ENCODE assay signal across 14 mouse cellular contexts in the genomic region with DNA sequence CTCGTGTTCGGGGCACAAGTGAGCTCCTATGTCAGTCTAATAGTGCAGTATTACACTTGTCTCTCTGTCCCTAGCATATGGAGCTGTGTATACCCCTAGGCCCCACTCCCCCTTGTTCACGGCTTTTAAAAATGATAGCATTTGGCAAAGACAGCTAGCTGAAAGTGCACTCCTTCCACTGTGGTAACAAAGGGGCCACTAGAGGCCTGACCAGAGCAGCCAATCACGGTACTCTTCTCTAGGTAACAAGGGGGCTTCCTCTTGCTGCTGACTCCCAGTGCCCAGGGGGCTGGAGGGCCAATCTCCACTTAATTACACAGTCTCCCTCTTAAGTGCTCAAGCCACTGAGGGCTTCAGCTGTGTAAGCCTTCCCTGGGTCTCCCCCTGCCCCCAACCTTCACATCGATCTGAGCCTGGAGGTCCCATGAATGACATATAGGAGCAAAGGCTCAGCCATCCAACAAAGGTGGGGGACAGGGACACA.
DNase-seq lines count a peak whose midpoint lies in the region; ATAC-seq lines count a peak whose summit lies in the region.
"Had no signal": no experiment of that assay in that cellular context is flagged by ENCODE, and none has a peak within 500 bp of the region (broad histone marks: within the 10 kb centered on the region; RNA-seq: fewer than 3 reads in every experiment).

No protein-coding gene starts in this region.

- no peak for ATAC-seq in heart, embryonic 12.5 days (ENCODE audit: insufficient number of reproducible peaks, low FRiP score)
- peak; percentile 67 for ATAC-seq in embryonic facial prominence, embryonic 14.5 days (ENCODE audit: low read depth)
- ATAC-seq in hindbrain, embryonic 14.5 days (ENCODE audit: low FRiP score), result peak; percentile 53; the same call in 1 of the 2 replicates
- peak; percentile 85 for ATAC-seq in neural tube, embryonic 13.5 days (ENCODE audit: low read depth)

- H3K9ac ChIP-seq in heart, embryonic 12.5 days, result no peak overlapping the region
- no peak overlapping the region for H3K9ac ChIP-seq in embryonic facial prominence, embryonic 14.5 days (ENCODE audit: low read depth, low read length)
- H3K9ac ChIP-seq in hindbrain, embryonic 14.5 days, result no peak overlapping the region
- no peak overlapping the region for H3K9ac ChIP-seq in neural tube, embryonic 13.5 days
- H3K9ac ChIP-seq: liver, embryonic 13.5 days had no signal

- H3K36me3 ChIP-seq in heart, embryonic 12.5 days, result no peaks in the 10 kb centered on the region
- H3K36me3 ChIP-seq in embryonic facial prominence, embryonic 14.5 days (ENCODE audit: control insufficient read depth, insufficient read depth, low read length), result no peaks in the 10 kb centered on the region
- no peaks in the 10 kb centered on the region for H3K36me3 ChIP-seq in hindbrain, embryonic 14.5 days (replicated peaks; ENCODE audit: control insufficient read depth, insufficient read depth)
- no peaks in the 10 kb centered on the region for H3K36me3 ChIP-seq in neural tube, embryonic 13.5 days
- H3K36me3 ChIP-seq: liver, embryonic 13.5 days had no signal

- H3K27me3 ChIP-seq in heart, embryonic 12.5 days (replicated peaks), result no peaks in the 10 kb centered on the region
- H3K27me3 ChIP-seq in embryonic facial prominence, embryonic 14.5 days (replicated peaks; ENCODE audit: control insufficient read depth, insufficient read depth, low read length), result no peaks in the 10 kb centered on the region
- H3K27me3 ChIP-seq in hindbrain, embryonic 14.5 days (ENCODE audit: control insufficient read depth, insufficient read depth, low read length), result no peaks in the 10 kb centered on the region
- H3K27me3 ChIP-seq in neural tube, embryonic 13.5 days, result 0 out of 2 replicates have a peak, but pooled peaks cover 10% of the 10 kb centered on the region
- H3K27me3 ChIP-seq: liver, embryonic 13.5 days had no signal

- H3K4me1 ChIP-seq in heart, embryonic 12.5 days (replicated peaks), result no peaks in the 10 kb centered on the region
- H3K4me1 ChIP-seq in embryonic facial prominence, embryonic 14.5 days (ENCODE audit: control insufficient read depth, insufficient read depth, low read length), result no peaks in the 10 kb centered on the region
- H3K4me1 ChIP-seq in hindbrain, embryonic 14.5 days (replicated peaks; ENCODE audit: control insufficient read depth, insufficient read depth, low read length), result peaks cover 10% of the 10 kb centered on the region
- peaks cover 26% of the 10 kb centered on the region for H3K4me1 ChIP-seq in neural tube, embryonic 13.5 days (replicated peaks)
- H3K4me1 ChIP-seq: liver, embryonic 13.5 days had no signal

- no peaks in the 10 kb centered on the region for H3K9me3 ChIP-seq in heart, embryonic 12.5 days (replicated peaks)
- H3K9me3 ChIP-seq in embryonic facial prominence, embryonic 14.5 days (ENCODE audit: control insufficient read depth, low read length), result no peaks in the 10 kb centered on the region
- H3K9me3 ChIP-seq in hindbrain, embryonic 14.5 days (ENCODE audit: control insufficient read depth, low read length), result no peaks in the 10 kb centered on the region
- H3K9me3 ChIP-seq in neural tube, embryonic 13.5 days, result no peaks in the 10 kb centered on the region
- H3K9me3 ChIP-seq: liver, embryonic 13.5 days had no signal

- H3K4me3 ChIP-seq in heart, embryonic 12.5 days, result no peak overlapping the region
- H3K4me3 ChIP-seq in embryonic facial prominence, embryonic 14.5 days (ENCODE audit: low read depth, low read length), result no peak overlapping the region
- H3K4me3 ChIP-seq in hindbrain, embryonic 14.5 days (replicated peaks; ENCODE audit: low read length), result no peak overlapping the region
- no peak overlapping the region for H3K4me3 ChIP-seq in neural tube, embryonic 13.5 days
- H3K4me3 ChIP-seq: liver, embryonic 13.5 days had no signal

- WGBS in heart, embryonic 12.5 days, result 67% methylated on average over 5 of the region's 5 CpGs
- WGBS in embryonic facial prominence, embryonic 14.5 days, result 26% methylated on average over 5 of the region's 5 CpGs
- 35% methylated on average over 5 of the region's 5 CpGs for WGBS in hindbrain, embryonic 14.5 days
- WGBS in neural tube, embryonic 13.5 days, result 33% methylated on average over 5 of the region's 5 CpGs

- H3K4me2 ChIP-seq in heart, embryonic 12.5 days, result no peak overlapping the region
- H3K4me2 ChIP-seq in embryonic facial prominence, embryonic 14.5 days (ENCODE audit: low read depth, low read length), result no peak overlapping the region
- no peak overlapping the region for H3K4me2 ChIP-seq in hindbrain, embryonic 14.5 days (replicated peaks)
- no peak overlapping the region for H3K4me2 ChIP-seq in neural tube, embryonic 13.5 days
- H3K4me2 ChIP-seq: liver, embryonic 13.5 days had no signal

- DNase-seq in heart, adult 11 months, result peak; percentile 79
- DNase-seq in embryonic facial prominence, embryonic 14.5 days (ENCODE audit: low spot score), result no peak
- no peak for DNase-seq in hindbrain, embryonic 14.5 days (ENCODE audit: low spot score)
- no peak for DNase-seq in lung, postnatal 4 days
- DNase-seq in adrenal gland, adult 2 months, result no peak
- no peak for DNase-seq in frontal cortex, adult 2 months (ENCODE audit: extremely low spot score in 1 of 2, low spot score in 1 of 2)
- DNase-seq: adrenal gland, postnatal 10 days; cerebellum, postnatal 10 days; liver, embryonic 13.5 days; lung, postnatal 14 days; thymus, postnatal 25 days had no signal

- no peak overlapping the region for H3K27ac ChIP-seq in heart, embryonic 12.5 days (ENCODE audit: poor library complexity, severe bottlenecking)
- H3K27ac ChIP-seq in embryonic facial prominence, embryonic 14.5 days (replicated peaks; ENCODE audit: low read depth, low read length), result no peak overlapping the region
- H3K27ac ChIP-seq in hindbrain, embryonic 14.5 days, result no peak overlapping the region
- H3K27ac ChIP-seq in neural tube, embryonic 13.5 days (replicated peaks), result no peak overlapping the region
- H3K27ac ChIP-seq: kidney, postnatal 0 days; liver, embryonic 13.5 days had no signal
